Mouse (Mus musculus) left cerebral cortex, postnatal 25 days (tissue): ENCODE data around the gene Gipc2. TPM values are rescaled to one million over a fixed set of nuclear protein-coding genes. Genes with fewer than 3 reads are reported as not detected.

Experiments
- DNase-seq, 2 experiments: peaks; one replicate each; pipeline ENCODE4 v3.0.0; 2022; ENCODE audit warnings: low spot score in 2 of 2, mixed read lengths in 1 of 2
- intact Hi-C: fragments of 180-260 bp; cut with DNase I; formaldehyde crosslinking; loops from one replicate; pipeline ENCODE4 v1.15.1; 2025
- total RNA-seq, 2 experiments: library from RNA; stranded (reverse); gene quantifications; 2 replicates each; pipeline ENCODE4 v1.2.3; 2021

Gipc2 gene
- total RNA-seq, 2 experiments from 2014 or later: 1.8 to 5.8 TPM

DNA sequence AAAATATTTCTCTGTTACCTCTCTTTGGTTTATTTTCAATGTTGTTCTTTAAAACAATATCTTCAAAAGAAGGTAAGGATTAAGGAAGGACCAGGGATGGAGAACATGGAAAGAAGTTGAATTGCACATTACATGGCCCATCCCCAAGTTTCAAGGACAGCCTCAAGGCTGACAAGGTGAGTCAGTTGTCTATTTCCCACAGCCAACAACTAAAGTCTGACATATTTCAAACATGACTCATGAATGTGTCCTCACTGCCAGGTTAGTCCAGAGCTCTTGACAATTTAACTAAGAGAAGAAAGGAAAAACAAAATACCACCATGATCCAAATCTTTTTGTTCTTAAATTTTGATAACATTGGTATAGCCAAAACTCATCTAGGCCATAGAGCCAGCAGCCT, 118.1 kb downstream of the Gipc2 start:
- intact Hi-C loops: no loop called here

DNA sequence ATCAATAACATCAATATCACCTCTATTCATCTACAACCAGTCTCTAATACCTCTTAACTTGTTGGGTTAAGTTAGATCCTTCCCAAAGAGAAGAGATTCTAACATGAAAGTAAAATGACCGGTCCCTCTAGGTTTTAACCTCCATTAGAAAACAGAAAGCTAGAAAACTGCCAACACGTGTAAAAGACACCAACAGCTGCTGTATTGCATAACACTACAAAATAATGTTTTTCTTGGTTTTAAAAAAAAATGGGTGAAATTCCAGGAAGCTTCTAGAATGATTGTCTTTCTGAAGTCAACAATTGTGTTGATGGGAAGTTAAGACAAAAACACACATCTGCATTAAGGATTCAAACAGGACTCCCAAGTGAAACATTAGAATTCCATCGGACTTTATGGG, 119.1 kb downstream of the Gipc2 start:
- DNase-seq: no peak
- intact Hi-C loops: no loop called here

More for the DNA sequence above, 118.1 kb downstream of the Gipc2 start:
- no peak for DNase-seq

Other genes starting within 250 kb of the Gipc2 start
- 10 to 100 TPM; 71.5 to 72.5 TPM for gene Dnajb4, start 44.1 kb upstream of the Gipc2 start, total RNA-seq
- 100 to 1,000 TPM; 115 to 128 TPM for gene Fubp1, start 44.2 kb upstream of the Gipc2 start, total RNA-seq
- gene Nexn, start 100.1 kb upstream of the Gipc2 start, total RNA-seq: 1 to 10 TPM; 1.4 to 7.5 TPM
- gene Miga1, start 174.2 kb upstream of the Gipc2 start, total RNA-seq: 10 to 100 TPM; 71.7 to 84.0 TPM
- 100 to 1,000 TPM; 129 to 138 TPM for gene Usp33, start 180.2 kb upstream of the Gipc2 start, total RNA-seq
- gene Zzz3, start 229.2 kb upstream of the Gipc2 start, total RNA-seq: 10 to 100 TPM; 41.2 to 43.7 TPM